Mouse (Mus musculus): ENCODE results near the gene Slc38a3.

DNA sequence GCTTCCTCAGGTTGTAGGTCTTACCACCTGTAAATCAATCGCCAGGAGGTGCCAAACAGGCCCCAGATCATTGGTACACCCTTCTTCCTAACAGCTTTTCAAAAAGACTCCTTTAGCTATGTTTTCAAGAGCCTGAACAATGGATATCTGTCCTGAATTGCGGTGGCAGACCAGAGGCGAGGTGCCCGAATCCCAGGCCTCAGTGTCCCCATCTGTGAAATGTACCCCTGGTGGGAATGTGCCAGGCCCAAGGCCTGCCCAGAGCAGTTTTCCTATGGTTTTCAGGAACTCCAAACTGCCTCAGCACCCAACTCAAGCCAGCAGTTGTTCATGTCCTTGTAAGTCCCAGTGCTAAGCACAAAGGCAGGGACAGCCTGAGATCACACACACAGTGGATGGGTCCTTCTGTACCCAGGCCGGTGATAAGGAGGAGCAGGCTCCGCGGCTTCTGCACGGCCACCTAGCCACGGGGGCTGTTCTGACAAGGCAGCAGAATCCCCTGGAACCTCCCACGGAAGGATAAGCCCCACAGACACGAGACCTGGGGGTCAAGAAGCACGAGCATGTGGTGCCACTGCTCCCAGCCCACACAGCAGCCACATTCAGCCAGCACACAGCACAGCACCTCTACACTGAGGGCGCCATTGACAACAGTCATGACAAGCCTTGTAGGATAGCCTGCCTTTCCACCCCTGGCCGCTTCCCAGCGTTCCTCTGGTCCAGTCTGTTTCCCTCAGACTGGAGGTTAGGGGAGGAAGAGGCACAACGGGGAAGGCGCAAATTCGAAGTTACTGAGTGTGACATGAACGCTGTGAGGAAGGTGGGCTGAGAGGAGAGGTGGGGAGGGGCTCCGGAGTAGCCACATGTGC lies 41.7 kb downstream of the Slc38a3 start:
- 0 out of 2 replicates have a peak, but pooled peaks have one; percentile 41 for TF ChIP-seq POLR2A (IDR thresholded peaks at IDR 0.05; ENCODE audit: control insufficient read depth, low read depth, low read length)
- no peak for TF ChIP-seq CTCF (IDR thresholded peaks at IDR 0.05; ENCODE audit: control insufficient read depth, insufficient read depth, insufficient replicate concordance, low read depth, low read length)

Measured in testis, adult 2 months (tissue).